Mouse (Mus musculus) ES-E14 (cell line): Measurements from ENCODE around the gene Rhoj.

Experiments used
- HCFC1 ChIP-seq: IDR thresholded peaks from 2 replicates; pipeline ENCODE4 v1.6.1; 2012; ENCODE audit warnings: low read length, inconsistent platforms, borderline replicate concordance; ENCODE audit not compliant: insufficient read depth
- MAFK ChIP-seq: IDR thresholded peaks from 2 replicates; pipeline ENCODE4 v1.6.1; 2014; ENCODE audit warnings: mild to moderate bottlenecking, low read depth, low read length, inconsistent platforms; ENCODE audit not compliant: insufficient read depth
- ZNF384 ChIP-seq: IDR thresholded peaks from 2 replicates; pipeline ENCODE4 v1.6.1; 2012; ENCODE audit warnings: low read depth, low read length, inconsistent platforms

DNA sequence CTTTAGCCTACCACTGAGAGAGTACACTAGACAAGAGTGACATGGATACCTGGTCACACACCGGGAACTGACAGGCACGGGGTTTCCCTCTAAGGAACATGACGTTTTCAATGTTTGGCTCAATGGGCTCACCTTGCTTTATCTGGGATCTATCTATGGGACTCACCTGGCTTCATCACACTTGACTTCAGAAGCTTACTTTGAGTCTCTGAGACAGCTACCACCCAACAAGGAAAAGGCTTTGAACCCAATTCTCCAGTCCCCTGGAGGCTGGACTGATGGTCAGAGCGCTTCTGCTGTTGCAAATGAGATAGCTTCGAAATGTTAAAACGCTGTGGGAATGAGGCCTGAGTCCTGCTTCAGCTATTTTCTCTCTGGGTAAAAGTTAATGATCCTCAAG is 59.2 kb downstream of the Rhoj start:
- TF ChIP-seq MAFK (no peak), HCFC1 (no peak), ZNF384 (no peak)
